Comparison of ENCODE assay signal across 17 mouse cellular contexts in genomic region chr8:94412518-94412917, GRCm38 (mm10). TPM values are rescaled to one million over a fixed set of nuclear protein-coding genes. Genes with fewer than 3 reads are reported as not detected.
"Had no signal": no experiment of that assay in that cellular context is flagged by ENCODE, and none has a peak within 500 bp of the region (broad histone marks: within the 10 kb centered on the region; RNA-seq: fewer than 3 reads in every experiment).

No protein-coding gene starts in this region.

- DNase-seq: lung, adult 18-20 months; lung, embryonic 14.5 days; lung, postnatal 10 days; lung, postnatal 4 days; retina, postnatal 1 day; right cerebral cortex, adult 18-20 months; right cerebral cortex, postnatal 25 days; right cerebral cortex, postnatal 4 days; thymus, adult 18-20 months; thymus, postnatal 14 days; thymus, postnatal 36 days had no signal

- ATAC-seq: midbrain, embryonic 13.5 days; midbrain, embryonic 15.5 days had no signal

- H3K27me3 ChIP-seq: midbrain, embryonic 13.5 days; midbrain, embryonic 15.5 days; neural tube, embryonic 12.5 days had no signal

- H3K4me3 ChIP-seq: megakaryocyte, embryonic 14.5 days; midbrain, embryonic 13.5 days; midbrain, embryonic 15.5 days; neural tube, embryonic 12.5 days had no signal

- H3K4me1 ChIP-seq: midbrain, embryonic 13.5 days; midbrain, embryonic 15.5 days; neural tube, embryonic 12.5 days had no signal

- H3K27ac ChIP-seq: liver, embryonic 14.5 days; midbrain, embryonic 13.5 days; midbrain, embryonic 15.5 days; neural tube, embryonic 12.5 days had no signal

- H3K36me3 ChIP-seq: midbrain, embryonic 13.5 days; midbrain, embryonic 15.5 days; neural tube, embryonic 12.5 days had no signal

- H3K4me2 ChIP-seq: lung, embryonic 14.5 days; midbrain, embryonic 11.5 days; midbrain, embryonic 13.5 days; midbrain, embryonic 15.5 days; neural tube, embryonic 12.5 days had no signal

- H3K9ac ChIP-seq: liver, embryonic 14.5 days; lung, embryonic 14.5 days; midbrain, embryonic 13.5 days; midbrain, embryonic 15.5 days; neural tube, embryonic 12.5 days had no signal

- H3K9me3 ChIP-seq: megakaryocyte, embryonic 14.5 days; midbrain, embryonic 13.5 days; midbrain, embryonic 15.5 days; neural tube, embryonic 12.5 days had no signal

RNA-seq across cellular contexts. Expression of gene Nlrc5, which starts 21.6 kb away (rescaled TPM):
- polyA plus RNA-seq: midbrain, embryonic 11.5 days had no signal
